Mouse (Mus musculus): ENCODE data around the gene Atp6v1fnb. TPM values are rescaled to one million over a fixed set of nuclear protein-coding genes. Genes with fewer than 3 reads are reported as not detected.

Gene Atp6v1fnb
- under 1 TPM in 1 of 2 experiments, not detected in 1; 0.43 TPM for total RNA-seq (2021)
- long read RNA-seq, experiment 1: 0 reads
- long read RNA-seq, experiment 2: 0 reads

- no peak for DNase-seq
These were observed at the start of gene Atp6v1fnb for GRCm38 (mm10) chr6:29471137-29471536. Gene Atp6v1fnb (plus strand): TSS chr6:29471437.

- no peak for DNase-seq
These were observed 46.1 kb upstream of the Atp6v1fnb start for GRCm38 (mm10) chr6:29425118-29425517.

GRCm38 (mm10) chr6:29426331-29426730 is 44.9 kb upstream of the Atp6v1fnb start:
- DNase-seq: no peak

GRCm38 (mm10) chr6:29428171-29428570 is 43.1 kb upstream of the Atp6v1fnb start:
- peak in 1 of 2 experiments; percentile 20 for DNase-seq

- no peak for DNase-seq
These were observed 40.4 kb upstream of the Atp6v1fnb start for GRCm38 (mm10) chr6:29430681-29431420.

- DNase-seq: no peak
These were observed 39.8 kb upstream of the Atp6v1fnb start for GRCm38 (mm10) chr6:29431473-29431872.

GRCm38 (mm10) chr6:29432156-29432555 is 39.1 kb upstream of the Atp6v1fnb start:
- DNase-seq: no peak

GRCm38 (mm10) chr6:29432676-29433037 is 38.6 kb upstream of the Atp6v1fnb start:
- no peak for DNase-seq

GRCm38 (mm10) chr6:29433038-29433803 is 38.0 kb upstream of the Atp6v1fnb start, which contains the start of gene Flnc:
Gene Flnc (plus strand): TSS chr6:29433256.
- DNase-seq: peak; percentile 35 to 46

- no peak for DNase-seq
These were observed 37.1 kb upstream of the Atp6v1fnb start for GRCm38 (mm10) chr6:29433804-29434795.

- DNase-seq: no peak
These were observed 36.1 kb upstream of the Atp6v1fnb start for GRCm38 (mm10) chr6:29434911-29435691.

- no peak for DNase-seq
These were observed 35.2 kb upstream of the Atp6v1fnb start for GRCm38 (mm10) chr6:29435940-29436451.

GRCm38 (mm10) chr6:29436461-29436934 is 34.7 kb upstream of the Atp6v1fnb start:
- DNase-seq: peak; percentile 20 to 50

- DNase-seq: no peak
These were observed 32.0 kb upstream of the Atp6v1fnb start for GRCm38 (mm10) chr6:29439251-29439650.

GRCm38 (mm10) chr6:29439789-29440188 is 31.4 kb upstream of the Atp6v1fnb start:
- DNase-seq: no peak

GRCm38 (mm10) chr6:29444773-29445172 is 26.5 kb upstream of the Atp6v1fnb start:
- DNase-seq: peak; percentile 54 to 66

- no peak for DNase-seq
These were observed 25.9 kb upstream of the Atp6v1fnb start for GRCm38 (mm10) chr6:29445354-29445753.

- no peak for DNase-seq
These were observed 21.4 kb upstream of the Atp6v1fnb start for GRCm38 (mm10) chr6:29449858-29450257.

- no peak for DNase-seq
These were observed 20.6 kb upstream of the Atp6v1fnb start for GRCm38 (mm10) chr6:29450667-29451066.

GRCm38 (mm10) chr6:29461502-29461901 is 9.7 kb upstream of the Atp6v1fnb start:
- no peak for DNase-seq

GRCm38 (mm10) chr6:29463388-29463787 is 7.8 kb upstream of the Atp6v1fnb start:
- DNase-seq: no peak
